Mouse (Mus musculus) limb, embryonic 14.5 days (tissue): ENCODE measurements around the gene Cpd. TPM values are rescaled to one million over a fixed set of nuclear protein-coding genes. Genes with fewer than 3 reads are reported as not detected.

Experiments
- ATAC-seq: fragments of 200-750 bp; cut with Nextera tagmentation; 2 replicates; pipeline ENCODE4 v1.8.0; 2017; ENCODE audit warnings: low read depth, moderate number of reproducible peaks, moderate TSS enrichment; ENCODE audit not compliant: low FRiP score
- DNase-seq: peaks from one replicate; pipeline ENCODE4 v3.0.0-alpha.2; 2015; ENCODE audit warnings: low spot score
- H3K27ac ChIP-seq: fragments of 300-500 bp; sonication (generic); replicated peaks from 2 replicates; pipeline ENCODE4 v1.5.1; 2014; ENCODE audit warnings: low read depth, mild to moderate bottlenecking, low read length, moderate library complexity, mixed read lengths
- H3K27me3 ChIP-seq: fragments of 300-500 bp; sonication (generic); 2 replicates; pipeline ENCODE4 v1.6.1; 2014; ENCODE audit warnings: low read length, mixed read lengths; ENCODE audit not compliant: control insufficient read depth, insufficient read depth
- H3K36me3 ChIP-seq: fragments of 300-500 bp; sonication (generic); 2 replicates; pipeline ENCODE4 v1.6.1; 2014; ENCODE audit warnings: mild to moderate bottlenecking, low read length, moderate library complexity, mixed read lengths; ENCODE audit not compliant: control insufficient read depth, insufficient read depth
- H3K4me1 ChIP-seq: fragments of 300-500 bp; sonication (generic); 2 replicates; pipeline ENCODE4 v1.6.1; 2014; ENCODE audit warnings: antibody characterized with exemption, low read length, mixed read lengths; ENCODE audit not compliant: control insufficient read depth, insufficient read depth
- H3K4me2 ChIP-seq: fragments of 300-500 bp; sonication (generic); replicated peaks from 2 replicates; pipeline ENCODE4 v1.6.1; 2014; ENCODE audit warnings: low read depth, mild to moderate bottlenecking, low read length, moderate library complexity; ENCODE audit not compliant: severe bottlenecking
- H3K4me3 ChIP-seq: fragments of 300-500 bp; sonication (generic); replicated peaks from 2 replicates; pipeline ENCODE4 v1.5.1; 2014; ENCODE audit warnings: low read length
- H3K9ac ChIP-seq: fragments of 300-500 bp; sonication (generic); 2 replicates; pipeline ENCODE4 v1.6.1; 2014; ENCODE audit warnings: mild to moderate bottlenecking, low read depth, low read length, moderate library complexity; ENCODE audit not compliant: severe bottlenecking
- H3K9me3 ChIP-seq: fragments of 300-500 bp; sonication (generic); 2 replicates; pipeline ENCODE4 v1.6.1; 2016; ENCODE audit warnings: low read length; ENCODE audit not compliant: control insufficient read depth
- POLR2A ChIP-seq: fragments of 200-500 bp; IDR thresholded peaks from 2 replicates; pipeline ENCODE4 v1.8.0; 2012; ENCODE audit warnings: inconsistent platforms, mild to moderate bottlenecking, moderate library complexity, borderline replicate concordance; ENCODE audit not compliant: insufficient read depth, insufficient read length; ENCODE audit errors: extremely low read depth
- WGBS: fragments of 180-500 bp; shearing (Covaris S2); extraction: QIAGEN DNeasy Blood & Tissue Kit; methylation state at CpG from one replicate; pipeline ENCODE4 v1.1.7; 2014; 5-methylcytosine and 5-hydroxymethylcytosine counted together
- polyA plus RNA-seq, 2 experiments: library from polyadenylated mRNA; depleted of rRNA in 1 of 2; stranded (reverse) in 1 of 2; unstranded in 1 of 2; fragments of >200 nt; fragmentation: Nextera tagmentation in 1 of 2; extraction: Ambion mirVana in 1 of 2; gene quantifications; 2 replicates each; pipeline versions ENCODE4 v1.2.1 to v1.2.3; 2012 to 2014

Gene Cpd
- polyA plus RNA-seq, 2 experiments = 21.0 to 24.9 TPM

GRCm38 (mm10) chr11:76849596-76849995 lies 2.8 kb upstream of the Cpd start:
- ATAC-seq (no peak), DNase-seq (no peak)
- Histone ChIP-seq H3K9me3 (no peaks in the 10 kb centered on the region), H3K4me2 (no peak overlapping the region), H3K36me3 (no peaks in the 10 kb centered on the region), H3K9ac (no peak overlapping the region), H3K4me1 (peaks cover 15% of the 10 kb centered on the region), H3K27ac (no peak overlapping the region), H3K27me3 (no peaks in the 10 kb centered on the region), H3K4me3 (no peak overlapping the region)
- no peak for TF ChIP-seq POLR2A
- WGBS = 44% methylated on average over 2 of the region's 2 CpGs

GRCm38 (mm10) chr11:76848081-76848480 lies 1.3 kb upstream of the Cpd start:
- DNase-seq (no peak), ATAC-seq (no peak)
- Histone ChIP-seq H3K9me3 (no peaks in the 10 kb centered on the region), H3K27me3 (no peaks in the 10 kb centered on the region), H3K27ac (no peak overlapping the region), H3K4me2 (no peak overlapping the region), H3K4me1 (peaks cover 19% of the 10 kb centered on the region), H3K36me3 (no peaks in the 10 kb centered on the region), H3K9ac (no peak overlapping the region), H3K4me3 (no peak overlapping the region)
- 72% methylated on average over 5 of the region's 5 CpGs for WGBS
- TF ChIP-seq POLR2A = no peak

- no peak for TF ChIP-seq POLR2A
- no peaks in the 10 kb centered on the region for H3K36me3 ChIP-seq
- H3K4me3 ChIP-seq = peak overlapping the region; percentile 81
- WGBS = 22% methylated on average over 8 of the region's 8 CpGs
- DNase-seq = no peak
- H3K27me3 ChIP-seq = no peaks in the 10 kb centered on the region
- peak overlapping the region; percentile 98 for H3K4me2 ChIP-seq
- peak overlapping the region; percentile 72; the same call in 1 of the 2 replicates for H3K9ac ChIP-seq
- H3K27ac ChIP-seq = no peak overlapping the region
- peaks cover 22% of the 10 kb centered on the region for H3K4me1 ChIP-seq
- H3K9me3 ChIP-seq = no peaks in the 10 kb centered on the region
- ATAC-seq = no peak
These were observed 536 bp upstream of the Cpd start for GRCm38 (mm10) chr11:76847354-76847753.

- WGBS = under 1% methylated on average over 56 of the region's 90 CpGs
- ATAC-seq (peak; percentile 72), DNase-seq (no peak)
- no peaks in the 10 kb centered on the region for H3K9me3 ChIP-seq
- peaks cover 23% of the 10 kb centered on the region for H3K4me1 ChIP-seq
- peak overlapping the region; percentile 81 for H3K4me3 ChIP-seq
- H3K36me3 ChIP-seq = no peaks in the 10 kb centered on the region
- H3K9ac ChIP-seq = peak overlapping the region; percentile 72
- no peaks in the 10 kb centered on the region for H3K27me3 ChIP-seq
- TF ChIP-seq POLR2A = no peak
- H3K4me2 ChIP-seq = peak overlapping the region; percentile 98
- H3K27ac ChIP-seq = peak overlapping the region; percentile 61
These were observed 574 bp downstream of the Cpd start for GRCm38 (mm10) chr11:76846011-76846877.

- H3K9ac ChIP-seq = peak overlapping the region; percentile 72
- H3K4me2 ChIP-seq = peak overlapping the region; percentile 98
- no peak for ATAC-seq
- no peaks in the 10 kb centered on the region for H3K27me3 ChIP-seq
- no peaks in the 10 kb centered on the region for H3K9me3 ChIP-seq
- DNase-seq = no peak
- 22% methylated on average over 15 of the region's 15 CpGs for WGBS
- peak overlapping the region; percentile 81 for H3K4me3 ChIP-seq
- H3K36me3 ChIP-seq = no peaks in the 10 kb centered on the region
- peaks cover 23% of the 10 kb centered on the region for H3K4me1 ChIP-seq
- TF ChIP-seq POLR2A = no peak
- no peak overlapping the region for H3K27ac ChIP-seq
These were observed 1.4 kb downstream of the Cpd start for GRCm38 (mm10) chr11:76845275-76845980.
